Mouse (Mus musculus) adrenal gland, postnatal 14 days (tissue): Measurements from ENCODE around the gene Slc46a1. TPM values are rescaled to one million over a fixed set of nuclear protein-coding genes. Genes with fewer than 3 reads are reported as not detected.

Experiments used
- DNase-seq: peaks from one replicate; pipeline ENCODE4 v3.0.0; 2021; ENCODE audit warnings: mixed read lengths
- long read RNA-seq, 2 experiments: library from polyadenylated mRNA; stranded (forward); transcript quantifications; one replicate each; pipeline ENCODE4 v2.0.0; 2021
- total RNA-seq: library from RNA; stranded (reverse); gene quantifications from 2 replicates; pipeline ENCODE4 v1.2.3, GENCODE M21; 2021

The Slc46a1 gene
- 16.7 and 20.5 TPM in 2 replicates for total RNA-seq
- long read RNA-seq, experiment 1, transcript Slc46a1-201 (5 exons, 1,978 nt) = major isoform, 59 of 59 reads
- long read RNA-seq, experiment 1, partial matches to known transcripts = 0 of 59 reads
- long read RNA-seq, experiment 1, other reads (novel, unspliced or antisense) = 0 of 59 reads
- long read RNA-seq, experiment 2, transcript Slc46a1-201 (5 exons, 1,978 nt) = major isoform, 22 of 26 reads
- long read RNA-seq, experiment 2, partial matches to known transcripts = 3 of 26 reads
- long read RNA-seq, experiment 2, other reads (novel, unspliced or antisense) = 1 of 26 reads

DNA sequence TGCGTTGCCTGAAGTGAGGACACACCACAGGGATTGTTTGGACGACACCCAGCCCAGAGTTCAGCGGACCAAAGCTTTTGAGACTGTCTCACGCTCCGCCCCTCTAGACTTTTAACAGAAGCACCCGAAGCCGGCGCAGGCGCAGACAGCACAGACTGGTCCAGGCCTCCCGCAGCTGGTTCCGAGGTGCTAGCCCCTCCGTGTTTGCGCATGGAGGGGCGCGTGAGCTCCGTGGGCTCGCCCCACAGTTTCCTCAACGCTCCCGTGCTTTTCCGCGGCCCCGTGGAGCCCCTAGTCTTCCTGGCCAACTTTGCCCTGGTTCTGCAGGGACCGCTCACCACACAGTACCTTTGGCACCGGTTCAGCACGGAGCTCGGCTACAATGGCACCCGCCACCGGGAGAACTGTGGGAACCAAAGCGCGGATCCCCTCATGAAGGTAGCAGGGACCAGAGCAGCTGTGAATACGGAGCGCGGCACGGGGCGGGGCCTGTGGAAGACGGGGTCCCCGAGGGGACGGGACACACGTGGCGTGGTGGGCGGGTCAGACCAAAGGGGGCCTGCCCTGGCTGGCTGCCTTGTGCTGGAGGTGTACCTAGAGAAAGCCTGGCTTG is at the start of gene Slc46a1:
Gene Slc46a1, plus strand, starts transcription at position 130 of the 613 bp plus-strand sequence.
- DNase-seq = peak; percentile 93

GRCm38 (mm10) chr11:78416854-78417253 is 48.6 kb upstream of the Slc46a1 start:
- DNase-seq = no peak

- DNase-seq = no peak
Measured at GRCm38 (mm10) chr11:78420263-78420889, 45.1 kb upstream of the Slc46a1 start.

GRCm38 (mm10) chr11:78421201-78422009 is 44.1 kb upstream of the Slc46a1 start:
- no peak for DNase-seq

GRCm38 (mm10) chr11:78422055-78422819 is 43.3 kb upstream of the Slc46a1 start, which contains the start of gene Slc13a2:
Gene Slc13a2 (minus strand): TSS chr11:78422217.
- no peak for DNase-seq

GRCm38 (mm10) chr11:78424352-78424751 is 41.1 kb upstream of the Slc46a1 start:
- peak; percentile 67 for DNase-seq

- peak; percentile 22 for DNase-seq
Measured at GRCm38 (mm10) chr11:78425572-78425971, 39.9 kb upstream of the Slc46a1 start.

GRCm38 (mm10) chr11:78427655-78428054 is 37.8 kb upstream of the Slc46a1 start:
- DNase-seq = no peak

DNA sequence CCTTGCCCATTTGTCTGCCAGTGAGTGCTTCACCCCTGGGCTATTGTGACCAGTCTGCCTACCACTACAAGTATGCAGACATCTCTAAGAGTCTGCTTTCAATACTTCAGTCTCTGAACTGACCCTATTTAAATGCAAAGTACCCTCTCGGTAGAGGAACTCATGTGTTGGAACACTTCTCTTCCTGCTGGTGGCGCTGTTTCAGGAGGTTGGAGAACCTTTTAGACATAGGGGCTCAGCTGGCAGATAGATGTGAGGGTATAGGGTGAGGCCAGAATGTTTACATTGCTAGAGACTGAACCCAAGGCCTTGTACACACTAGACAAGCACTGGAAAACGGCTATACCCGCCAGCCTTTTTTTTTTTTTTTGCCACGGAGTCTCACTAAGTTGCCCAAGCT is 37.2 kb upstream of the Slc46a1 start:
- DNase-seq = no peak

GRCm38 (mm10) chr11:78430195-78430878 is 35.2 kb upstream of the Slc46a1 start:
- DNase-seq = no peak

DNA sequence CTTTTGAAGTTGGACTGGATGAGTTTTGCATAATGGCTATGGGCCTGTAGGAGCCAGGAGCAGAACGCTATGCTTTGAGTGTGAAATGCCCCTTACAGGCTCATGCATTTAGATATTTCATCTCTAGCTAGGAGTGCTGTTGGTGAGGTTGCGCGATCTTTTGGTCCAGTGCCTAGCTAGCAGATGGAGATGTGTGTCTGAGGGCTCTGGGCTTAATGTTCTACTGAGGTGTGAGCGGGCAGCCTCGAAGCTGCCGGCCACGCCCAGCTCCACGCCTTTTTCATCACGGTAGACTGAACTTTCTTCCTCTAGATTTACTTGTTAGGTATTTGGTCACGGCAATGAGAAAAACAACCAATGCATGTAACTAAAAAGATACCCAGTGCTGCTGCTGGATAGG is 34.3 kb upstream of the Slc46a1 start:
- no peak for DNase-seq

DNA sequence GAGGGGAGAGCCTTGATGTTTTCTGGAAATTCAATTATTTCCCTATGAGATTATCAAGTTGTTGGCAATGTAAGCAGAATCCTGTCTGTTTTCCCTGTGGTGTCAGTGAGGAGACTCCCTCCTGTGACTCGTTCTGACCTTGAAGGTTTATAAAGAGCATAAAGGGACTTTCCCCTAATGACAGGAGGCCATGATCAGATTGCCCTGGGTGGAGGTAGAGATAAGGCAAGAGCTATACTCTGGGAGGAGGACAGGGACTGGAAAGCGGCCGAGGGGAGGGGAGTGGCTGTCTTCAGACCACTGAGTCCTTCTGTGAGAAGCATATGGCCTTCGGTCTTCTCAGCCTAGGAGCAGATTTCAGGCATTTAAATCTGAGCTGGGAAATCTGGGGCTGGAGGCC is 31.4 kb upstream of the Slc46a1 start:
- no peak for DNase-seq

DNA sequence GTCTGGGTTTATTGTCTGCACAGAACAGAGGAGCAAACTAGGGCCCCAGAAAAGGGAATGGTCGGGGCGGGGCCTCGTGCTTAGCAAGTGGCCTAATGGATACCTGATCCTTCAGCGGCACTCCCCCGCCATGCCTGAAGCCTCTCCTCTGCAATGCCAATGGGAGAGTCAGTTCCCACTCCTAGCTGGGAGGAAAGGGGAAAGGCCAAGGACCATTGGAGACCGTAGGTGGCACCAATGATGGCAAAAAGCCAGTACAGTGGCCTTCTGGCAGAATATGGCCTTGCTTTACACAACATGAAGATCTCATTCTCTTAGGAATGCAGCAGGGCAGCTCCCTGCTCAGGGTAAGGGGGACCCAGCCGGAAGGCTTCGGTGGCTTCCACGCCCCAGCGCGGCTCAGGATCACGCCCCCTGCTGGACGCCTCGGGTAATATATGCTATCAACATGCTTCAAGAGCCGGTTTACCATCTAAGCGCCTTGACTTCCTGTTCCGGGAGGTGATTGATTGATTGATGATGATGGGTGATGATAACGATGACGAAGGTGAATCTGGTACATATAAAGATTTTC is 29.6 kb upstream of the Slc46a1 start:
- peak; percentile 89 for DNase-seq

- DNase-seq = no peak
Measured at GRCm38 (mm10) chr11:78437182-78437581, 28.3 kb upstream of the Slc46a1 start.

DNA sequence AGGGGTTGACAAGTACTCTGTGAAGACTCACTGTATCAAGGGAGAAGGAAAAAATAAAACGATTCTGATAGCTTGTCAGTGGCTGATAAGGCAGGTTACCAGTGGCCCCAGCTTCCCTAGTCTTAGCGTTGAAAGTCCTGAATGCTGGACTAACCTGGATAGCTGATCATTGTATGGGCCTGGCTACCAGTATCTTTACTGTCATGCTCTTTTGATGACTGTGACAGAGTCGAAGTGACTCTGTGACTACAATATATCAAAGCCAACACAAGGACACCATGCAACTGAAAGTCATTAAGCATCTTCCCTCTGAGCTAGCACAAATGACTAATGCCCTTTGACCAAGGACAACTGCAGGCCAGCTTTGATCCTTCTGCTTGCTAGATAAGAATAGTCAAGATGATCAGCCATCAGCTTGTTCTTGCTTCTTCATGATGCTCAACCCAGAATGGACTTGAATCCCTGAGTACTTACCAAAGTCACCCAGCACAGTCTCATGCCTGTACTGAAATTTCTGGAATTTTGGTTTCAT is 27.0 kb upstream of the Slc46a1 start:
- DNase-seq = peak; percentile 61

DNA sequence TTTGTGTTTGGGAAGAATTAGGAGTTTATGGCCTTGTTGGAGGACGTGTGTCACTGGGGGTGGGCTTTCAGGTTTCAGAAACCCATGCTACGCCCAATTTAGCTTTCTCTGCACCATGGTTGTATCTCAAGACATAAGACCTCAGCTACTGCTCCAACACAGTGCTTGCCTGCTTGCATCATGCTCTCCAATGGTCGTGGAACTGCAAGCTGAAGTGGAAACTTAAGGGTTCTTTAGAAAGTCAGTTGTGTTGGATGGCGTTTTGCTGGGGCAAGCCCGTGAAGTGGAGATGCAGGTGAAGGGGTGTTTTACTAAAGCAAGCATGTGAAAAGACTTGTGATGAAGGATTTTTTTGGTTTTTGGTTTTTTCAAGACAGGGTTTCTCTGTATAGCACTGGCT is 22.4 kb upstream of the Slc46a1 start:
- no peak for DNase-seq

GRCm38 (mm10) chr11:78447168-78447567 is 18.3 kb upstream of the Slc46a1 start:
- no peak for DNase-seq

DNA sequence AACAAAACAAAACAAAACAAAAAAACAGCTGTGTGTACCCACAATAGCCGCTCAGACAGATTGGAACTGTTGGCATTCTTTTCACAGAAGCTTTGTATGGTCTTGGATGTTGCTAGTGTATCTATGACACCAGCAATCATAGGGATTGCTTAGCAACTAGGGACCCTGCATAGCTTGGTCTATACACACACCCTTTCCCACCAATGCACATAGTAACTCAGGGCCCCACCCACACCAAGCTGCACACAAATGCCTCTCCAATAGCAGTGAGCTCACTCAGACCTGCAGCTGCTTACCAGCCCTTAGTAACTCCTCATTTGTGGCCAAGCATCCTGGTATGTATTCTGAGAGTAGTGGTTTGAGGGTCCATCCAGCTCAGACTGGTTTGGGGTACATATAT is 17.3 kb upstream of the Slc46a1 start:
- no peak for DNase-seq

- DNase-seq = no peak
Measured at GRCm38 (mm10) chr11:78450337-78450736, 15.2 kb upstream of the Slc46a1 start.

- peak; percentile 84 for DNase-seq
Measured at GRCm38 (mm10) chr11:78453675-78454074, 11.8 kb upstream of the Slc46a1 start.

GRCm38 (mm10) chr11:78454276-78454675 is 11.2 kb upstream of the Slc46a1 start:
- DNase-seq = no peak
